Mouse (Mus musculus): ENCODE data around the gene 0610037L13Rik. TPM values are rescaled to one million over a fixed set of nuclear protein-coding genes. Genes with fewer than 3 reads are reported as not detected.

The 0610037L13Rik gene
- polyA plus RNA-seq, 1 experiment from 2014 or later, result 109 TPM

DNA sequence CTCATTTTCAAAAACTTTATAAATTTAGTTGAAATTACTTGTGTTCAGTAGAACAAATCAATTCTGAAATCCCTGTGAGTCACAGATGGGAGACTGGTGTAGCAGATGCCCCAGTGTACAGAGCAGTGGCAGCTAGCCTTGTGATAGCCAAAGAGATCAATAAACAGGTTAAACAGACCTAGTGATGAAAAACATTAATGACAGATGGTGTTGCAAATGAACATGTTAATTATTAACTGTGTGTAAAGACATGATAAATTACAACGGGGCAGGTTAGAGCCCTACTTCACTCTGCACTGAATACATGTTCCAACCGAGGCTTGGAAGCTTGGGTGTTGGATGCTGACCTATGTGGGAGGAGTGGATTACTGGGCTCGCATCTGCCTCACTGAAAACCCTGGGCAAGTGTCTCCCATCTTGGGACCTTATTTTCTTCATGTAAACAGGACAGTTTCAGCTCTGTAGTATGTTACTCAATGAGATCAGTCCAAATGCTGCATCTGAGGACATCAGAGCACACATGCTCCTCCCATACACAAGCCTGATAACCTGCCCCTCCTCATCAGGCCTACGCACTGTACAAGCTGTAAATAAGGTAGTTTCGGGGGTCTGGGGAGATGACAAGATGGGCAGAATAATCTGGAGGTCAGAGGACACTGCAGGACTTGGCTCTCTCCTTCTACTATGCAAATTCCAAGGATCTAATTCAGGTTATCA lies 9.8 kb downstream of the 0610037L13Rik start:
- Histone ChIP-seq H3K9me3 (ENCODE audit: control insufficient read depth, low read length) (no peaks in the 10 kb centered on the region), H3K27ac (ENCODE audit: low read depth, low read length) (no peak overlapping the region), H3K36me3 (ENCODE audit: control insufficient read depth, insufficient read depth, low read length) (peaks cover 5% of the 10 kb centered on the region), H3K27me3 (ENCODE audit: control insufficient read depth, insufficient read depth, low read length) (no peaks in the 10 kb centered on the region), H3K9ac (ENCODE audit: low read length) (no peak overlapping the region), H3K4me2 (ENCODE audit: low read depth) (no peak overlapping the region), H3K4me1 (ENCODE audit: control insufficient read depth, insufficient read depth, low read length) (no peaks in the 10 kb centered on the region), H3K4me3 (ENCODE audit: low read depth, low read length) (no peak overlapping the region)
- WGBS, result 82% methylated on average over 5 of the region's 5 CpGs
- ATAC-seq (ENCODE audit: insufficient read depth, low FRiP score, low TSS enrichment) (no peak), DNase-seq (ENCODE audit: low spot score) (no peak)

- no peak overlapping the region for H3K4me2 ChIP-seq (ENCODE audit: low read depth)
- ATAC-seq (ENCODE audit: insufficient read depth, low FRiP score, low TSS enrichment), result no peak
- no peaks in the 10 kb centered on the region for H3K4me1 ChIP-seq (ENCODE audit: control insufficient read depth, insufficient read depth, low read length)
- H3K27me3 ChIP-seq (ENCODE audit: control insufficient read depth, insufficient read depth, low read length), result no peaks in the 10 kb centered on the region
- 91% methylated on average over 3 of the region's 3 CpGs for WGBS
- H3K9ac ChIP-seq (ENCODE audit: low read length), result no peak overlapping the region
- peaks cover 7% of the 10 kb centered on the region for H3K36me3 ChIP-seq (ENCODE audit: control insufficient read depth, insufficient read depth, low read length)
- no peak overlapping the region for H3K27ac ChIP-seq (ENCODE audit: low read depth, low read length)
- no peaks in the 10 kb centered on the region for H3K9me3 ChIP-seq (ENCODE audit: control insufficient read depth, low read length)
- no peak overlapping the region for H3K4me3 ChIP-seq (ENCODE audit: low read depth, low read length)
- DNase-seq (ENCODE audit: low spot score), result no peak
Measured at GRCm38 (mm10) chr4:107900206-107900605, 10.6 kb downstream of the 0610037L13Rik start.

- no peaks in the 10 kb centered on the region for H3K4me1 ChIP-seq (ENCODE audit: control insufficient read depth, insufficient read depth, low read length)
- peaks cover 4% of the 10 kb centered on the region for H3K36me3 ChIP-seq (ENCODE audit: control insufficient read depth, insufficient read depth, low read length)
- DNase-seq (ENCODE audit: low spot score) (no peak), ATAC-seq (ENCODE audit: insufficient read depth, low FRiP score, low TSS enrichment) (no peak)
- H3K9ac ChIP-seq (ENCODE audit: low read length), result no peak overlapping the region
- H3K27ac ChIP-seq (ENCODE audit: low read depth, low read length), result no peak overlapping the region
- no peak overlapping the region for H3K4me2 ChIP-seq (ENCODE audit: low read depth)
- H3K27me3 ChIP-seq (ENCODE audit: control insufficient read depth, insufficient read depth, low read length), result no peaks in the 10 kb centered on the region
- no peak overlapping the region for H3K4me3 ChIP-seq (ENCODE audit: low read depth, low read length)
- 93% methylated on average over 10 of the region's 10 CpGs for WGBS
- no peaks in the 10 kb centered on the region for H3K9me3 ChIP-seq (ENCODE audit: control insufficient read depth, low read length)
Measured at GRCm38 (mm10) chr4:107904252-107904651, 14.6 kb downstream of the 0610037L13Rik start.

GRCm38 (mm10) chr4:107906561-107906960 lies 16.9 kb downstream of the 0610037L13Rik start:
- DNase-seq (ENCODE audit: low spot score) (no peak), ATAC-seq (ENCODE audit: insufficient read depth, low FRiP score, low TSS enrichment) (no peak)
- Histone ChIP-seq H3K27me3 (ENCODE audit: control insufficient read depth, insufficient read depth, low read length) (no peaks in the 10 kb centered on the region), H3K36me3 (ENCODE audit: control insufficient read depth, insufficient read depth, low read length) (peaks cover 4% of the 10 kb centered on the region), H3K4me3 (ENCODE audit: low read depth, low read length) (no peak overlapping the region), H3K9ac (ENCODE audit: low read length) (no peak overlapping the region), H3K4me1 (ENCODE audit: control insufficient read depth, insufficient read depth, low read length) (no peaks in the 10 kb centered on the region), H3K9me3 (ENCODE audit: control insufficient read depth, low read length) (no peaks in the 10 kb centered on the region), H3K27ac (ENCODE audit: low read depth, low read length) (no peak overlapping the region), H3K4me2 (ENCODE audit: low read depth) (no peak overlapping the region)
- WGBS, result 91% methylated on average over 9 of the region's 9 CpGs

GRCm38 (mm10) chr4:107910020-107910419 lies 20.4 kb downstream of the 0610037L13Rik start:
- no peak overlapping the region for H3K9ac ChIP-seq (ENCODE audit: low read length)
- DNase-seq (ENCODE audit: low spot score) (no peak), ATAC-seq (ENCODE audit: insufficient read depth, low FRiP score, low TSS enrichment) (no peak)
- H3K27me3 ChIP-seq (ENCODE audit: control insufficient read depth, insufficient read depth, low read length), result no peaks in the 10 kb centered on the region
- H3K4me2 ChIP-seq (ENCODE audit: low read depth), result no peak overlapping the region
- peaks cover 7% of the 10 kb centered on the region for H3K36me3 ChIP-seq (ENCODE audit: control insufficient read depth, insufficient read depth, low read length)
- no peaks in the 10 kb centered on the region for H3K9me3 ChIP-seq (ENCODE audit: control insufficient read depth, low read length)
- H3K4me1 ChIP-seq (ENCODE audit: control insufficient read depth, insufficient read depth, low read length), result no peaks in the 10 kb centered on the region
- no peak overlapping the region for H3K27ac ChIP-seq (ENCODE audit: low read depth, low read length)
- 83% methylated on average over 4 of the region's 4 CpGs for WGBS
- no peak overlapping the region for H3K4me3 ChIP-seq (ENCODE audit: low read depth, low read length)

- DNase-seq (ENCODE audit: low spot score) (no peak), ATAC-seq (ENCODE audit: insufficient read depth, low FRiP score, low TSS enrichment) (no peak)
- Histone ChIP-seq H3K9me3 (ENCODE audit: control insufficient read depth, low read length) (no peaks in the 10 kb centered on the region), H3K4me2 (ENCODE audit: low read depth) (no peak overlapping the region), H3K4me1 (ENCODE audit: control insufficient read depth, insufficient read depth, low read length) (peaks cover 7% of the 10 kb centered on the region; the same call in 1 of the 2 replicates), H3K27me3 (ENCODE audit: control insufficient read depth, insufficient read depth, low read length) (no peaks in the 10 kb centered on the region), H3K4me3 (ENCODE audit: low read depth, low read length) (no peak overlapping the region), H3K9ac (ENCODE audit: low read length) (no peak overlapping the region), H3K27ac (ENCODE audit: low read depth, low read length) (no peak overlapping the region), H3K36me3 (ENCODE audit: control insufficient read depth, insufficient read depth, low read length) (no peaks in the 10 kb centered on the region)
- 94% methylated on average over 2 of the region's 2 CpGs for WGBS
Measured at GRCm38 (mm10) chr4:107920336-107920735, 30.7 kb downstream of the 0610037L13Rik start.

- DNase-seq (ENCODE audit: low spot score), result no peak
- Histone ChIP-seq H3K27ac (ENCODE audit: low read depth, low read length) (no peak overlapping the region), H3K4me1 (ENCODE audit: control insufficient read depth, insufficient read depth, low read length) (peaks cover 7% of the 10 kb centered on the region; the same call in 1 of the 2 replicates), H3K4me3 (ENCODE audit: low read depth, low read length) (no peak overlapping the region), H3K27me3 (ENCODE audit: control insufficient read depth, insufficient read depth, low read length) (no peaks in the 10 kb centered on the region), H3K9me3 (ENCODE audit: control insufficient read depth, low read length) (no peaks in the 10 kb centered on the region), H3K36me3 (ENCODE audit: control insufficient read depth, insufficient read depth, low read length) (no peaks in the 10 kb centered on the region), H3K9ac (ENCODE audit: low read length) (no peak overlapping the region), H3K4me2 (ENCODE audit: low read depth) (no peak overlapping the region)
- no peak for ATAC-seq (ENCODE audit: insufficient read depth, low FRiP score, low TSS enrichment)
- WGBS, result 87% methylated on average over 8 of the region's 8 CpGs
Measured at GRCm38 (mm10) chr4:107921152-107921695, 31.6 kb downstream of the 0610037L13Rik start.

DNA sequence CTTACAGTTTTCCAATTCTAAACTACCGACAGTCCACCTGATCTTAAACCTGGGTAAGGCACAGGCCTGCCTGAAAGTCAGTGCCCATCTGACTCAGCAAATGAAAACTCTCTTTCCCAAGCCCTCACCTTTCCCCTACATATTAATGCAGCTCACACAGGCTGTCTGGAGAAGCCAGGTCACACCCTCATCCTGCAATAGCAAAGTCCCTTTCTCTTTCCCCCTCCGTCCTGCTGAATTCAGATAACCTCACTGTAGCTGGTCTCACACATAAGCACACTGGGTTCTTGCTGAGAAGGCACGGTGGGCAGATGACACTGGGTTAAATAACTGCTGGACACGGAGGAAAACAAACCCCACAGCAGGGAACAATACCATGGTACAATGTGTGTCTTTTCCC lies 32.3 kb downstream of the 0610037L13Rik start:
- Histone ChIP-seq H3K4me2 (ENCODE audit: low read depth) (no peak overlapping the region), H3K27ac (ENCODE audit: low read depth, low read length) (no peak overlapping the region), H3K9me3 (ENCODE audit: control insufficient read depth, low read length) (no peaks in the 10 kb centered on the region), H3K9ac (ENCODE audit: low read length) (no peak overlapping the region), H3K4me3 (ENCODE audit: low read depth, low read length) (no peak overlapping the region), H3K36me3 (ENCODE audit: control insufficient read depth, insufficient read depth, low read length) (no peaks in the 10 kb centered on the region), H3K27me3 (ENCODE audit: control insufficient read depth, insufficient read depth, low read length) (no peaks in the 10 kb centered on the region), H3K4me1 (ENCODE audit: control insufficient read depth, insufficient read depth, low read length) (peaks cover 7% of the 10 kb centered on the region; the same call in 1 of the 2 replicates)
- WGBS, result 57% methylated on average over 4 of the region's 4 CpGs
- ATAC-seq (ENCODE audit: insufficient read depth, low FRiP score, low TSS enrichment) (no peak), DNase-seq (ENCODE audit: low spot score) (no peak)
